Mouse (Mus musculus) c-Kit-positive CD71-positive TER-119-negative erythroid progenitor cells, embryonic 14.5 days (primary cell): ENCODE measurements around the gene Trmt1l.
A peak's percentile ranks its signal among the peaks of the same experiment; 100 is the strongest.
"Not testable (repeated sequence)": the region's sequence is repeated elsewhere in the genome, so short reads cannot be mapped to it uniquely, and the experiment has no call there.

Experiments used
- DNase-seq: peaks from one replicate; pipeline ENCODE4 v3.0.0-alpha.2; 2013; ENCODE audit warnings: low read depth

The Trmt1l gene

DNA sequence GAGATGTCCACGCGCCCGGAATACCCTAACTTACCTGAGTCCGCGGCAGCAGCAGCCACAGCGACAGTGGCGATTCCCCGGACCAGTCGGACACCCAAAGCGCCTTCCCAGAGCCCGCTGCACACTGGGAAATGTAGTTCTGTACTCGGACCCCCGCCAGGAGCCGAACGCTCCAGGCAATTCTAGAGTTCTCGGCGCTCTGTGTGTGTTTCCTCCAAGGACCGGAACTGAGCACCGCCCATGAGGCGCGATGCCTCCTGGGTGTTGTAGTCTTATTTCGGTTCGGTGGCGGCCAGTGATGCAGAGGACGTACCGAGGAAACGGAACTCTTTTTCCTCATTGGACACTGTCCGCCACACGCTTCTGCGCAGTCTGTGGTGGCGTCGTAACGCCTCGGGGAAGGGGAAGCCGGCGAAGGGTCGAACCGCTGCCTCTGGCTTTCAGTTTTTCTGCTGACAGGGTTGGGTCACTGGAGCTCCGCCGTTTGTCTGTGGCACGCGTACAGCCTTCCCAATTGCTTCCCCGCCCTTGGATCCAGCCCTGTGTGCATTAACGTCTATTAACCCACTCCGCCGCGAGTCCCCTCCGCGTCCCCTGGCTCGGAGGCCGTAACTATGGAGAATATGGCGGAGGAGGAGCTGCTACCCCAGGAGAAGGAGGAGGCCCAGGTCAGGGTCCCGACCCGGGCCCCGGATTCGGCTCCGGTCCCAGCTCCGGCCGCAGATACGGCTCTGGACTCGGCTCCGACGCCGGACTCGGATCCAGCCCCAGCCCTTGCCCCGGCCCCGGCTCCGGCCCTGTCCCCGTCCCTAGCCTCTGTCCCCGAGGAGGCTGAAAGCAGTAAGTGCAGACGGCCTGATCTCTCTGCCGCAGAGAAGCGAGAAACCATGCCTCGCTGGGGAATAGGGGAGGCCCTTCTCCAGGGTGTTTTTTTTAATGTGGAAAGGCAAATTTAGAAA, at the start of gene Trmt1l, which contains the start of gene Swt1:
Gene Trmt1l, plus strand, starts transcription at position 280 of the 959 bp plus-strand sequence.
Gene Swt1, minus strand, starts transcription at position 193 of the 959 bp plus-strand sequence.
- DNase-seq = peak; percentile 98

GRCm38 (mm10) chr1:151390029-151390428, 38.3 kb upstream of the Trmt1l start:
- peak; percentile 10 for DNase-seq

- no peak for DNase-seq
Measured at GRCm38 (mm10) chr1:151409827-151410226, 18.5 kb upstream of the Trmt1l start.

GRCm38 (mm10) chr1:151422178-151422577, 6.2 kb upstream of the Trmt1l start:
- DNase-seq = no peak

DNA sequence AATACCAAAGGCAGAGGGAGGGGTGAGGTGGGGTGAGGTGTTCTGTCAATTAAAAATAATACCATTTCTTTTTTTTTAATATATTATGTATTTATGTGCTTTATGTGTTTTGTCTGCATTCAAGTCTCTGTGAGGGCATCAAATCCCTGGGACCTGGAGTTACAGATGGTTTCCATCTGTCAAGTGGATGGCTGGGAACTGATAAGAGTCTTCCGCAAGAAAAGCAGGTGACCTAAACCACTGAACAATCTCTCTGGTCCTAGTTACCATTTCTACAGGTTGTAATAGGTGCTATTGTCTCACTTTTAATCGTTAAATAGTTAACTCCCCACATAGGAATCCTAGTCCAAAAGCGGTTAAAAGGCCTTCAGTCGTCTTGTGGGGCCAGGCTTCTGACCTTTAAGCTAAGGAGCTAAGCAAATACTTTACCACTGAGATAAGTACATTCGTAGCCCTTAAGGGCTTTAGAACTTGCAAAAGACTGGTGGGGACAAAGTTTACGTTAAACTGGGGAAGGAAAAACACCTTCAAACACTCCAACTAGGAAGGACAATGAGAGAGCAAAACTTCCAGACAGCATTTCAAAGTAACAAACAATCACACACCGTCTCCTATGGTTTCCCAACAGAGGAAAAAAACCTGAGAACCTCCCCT, 1.3 kb upstream of the Trmt1l start:
- peak; percentile 44 for DNase-seq

DNA sequence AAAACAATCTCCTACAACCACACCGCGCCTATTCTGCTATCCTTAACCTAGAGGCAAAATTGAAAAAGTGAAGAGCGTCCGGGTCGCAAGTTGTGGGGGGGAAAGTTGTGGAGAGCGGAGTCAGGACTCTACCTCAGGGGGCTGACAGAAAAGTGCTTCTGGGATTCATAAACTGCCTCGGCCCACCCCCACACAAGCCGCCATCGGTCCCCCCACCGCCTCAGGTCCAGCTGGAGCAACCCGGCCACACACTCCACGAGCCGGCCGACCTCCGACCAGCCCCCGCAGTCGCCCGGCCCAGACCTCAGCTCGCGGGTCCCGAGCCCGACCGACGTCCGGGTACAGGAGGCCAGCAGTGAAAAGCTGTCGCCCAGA, 467 bp upstream of the Trmt1l start:
- peak; percentile 27 for DNase-seq

- DNase-seq = peak; percentile 14
Measured at GRCm38 (mm10) chr1:151429316-151429715, 974 bp downstream of the Trmt1l start.

- no peak for DNase-seq
Measured at GRCm38 (mm10) chr1:151435431-151435830, 7.1 kb downstream of the Trmt1l start.

GRCm38 (mm10) chr1:151449866-151450265, 21.5 kb downstream of the Trmt1l start:
- DNase-seq = no peak

- no peak for DNase-seq
Measured at GRCm38 (mm10) chr1:151450851-151451250, 22.5 kb downstream of the Trmt1l start.

GRCm38 (mm10) chr1:151451946-151452345, 23.6 kb downstream of the Trmt1l start:
- DNase-seq = no peak

DNA sequence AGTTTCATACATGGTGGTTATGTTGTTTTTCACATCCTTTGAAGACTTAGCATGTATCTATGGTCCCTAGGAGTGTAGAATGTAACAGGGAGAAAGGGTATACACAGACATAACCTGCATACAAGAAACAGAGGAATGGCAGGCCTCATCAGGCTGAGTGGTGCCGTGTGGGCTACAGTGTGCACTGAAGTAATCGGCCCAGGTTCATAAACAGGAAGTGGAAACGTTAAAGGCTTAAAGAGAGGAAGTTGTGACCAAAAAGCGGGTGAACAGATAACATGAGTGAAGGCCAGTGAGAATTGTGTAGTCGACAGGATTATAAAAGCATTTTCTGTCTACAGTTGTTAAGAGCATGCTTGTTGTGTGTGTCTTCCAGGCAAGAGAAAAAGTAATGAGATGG, 28.7 kb downstream of the Trmt1l start:
- DNase-seq = no peak

- no peak for DNase-seq
Measured at GRCm38 (mm10) chr1:151461265-151461664, 32.9 kb downstream of the Trmt1l start.

- DNase-seq = no peak
Measured at GRCm38 (mm10) chr1:151464914-151465313, 36.6 kb downstream of the Trmt1l start.

- no peak for DNase-seq
Measured at GRCm38 (mm10) chr1:151466571-151466970, 38.2 kb downstream of the Trmt1l start.

DNA sequence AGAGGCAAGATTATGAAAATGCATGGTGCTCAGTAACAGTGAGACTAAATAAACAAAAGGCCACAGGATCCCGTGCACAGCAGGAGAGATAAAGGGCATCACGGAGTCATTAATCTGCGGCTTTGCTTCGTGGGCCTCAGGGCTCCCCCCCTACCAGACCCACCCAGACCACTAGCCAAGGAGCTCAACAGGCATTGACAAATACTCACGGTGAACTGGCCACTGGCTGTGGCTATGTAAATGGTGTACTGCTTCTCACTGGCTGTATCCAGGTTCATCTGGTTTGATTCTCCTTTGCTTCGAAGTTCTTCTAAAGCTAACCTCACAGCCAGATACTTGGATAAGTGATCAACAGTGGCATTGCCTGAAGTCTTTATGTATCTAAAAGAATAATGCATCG, 43.1 kb downstream of the Trmt1l start:
- DNase-seq = no peak

DNA sequence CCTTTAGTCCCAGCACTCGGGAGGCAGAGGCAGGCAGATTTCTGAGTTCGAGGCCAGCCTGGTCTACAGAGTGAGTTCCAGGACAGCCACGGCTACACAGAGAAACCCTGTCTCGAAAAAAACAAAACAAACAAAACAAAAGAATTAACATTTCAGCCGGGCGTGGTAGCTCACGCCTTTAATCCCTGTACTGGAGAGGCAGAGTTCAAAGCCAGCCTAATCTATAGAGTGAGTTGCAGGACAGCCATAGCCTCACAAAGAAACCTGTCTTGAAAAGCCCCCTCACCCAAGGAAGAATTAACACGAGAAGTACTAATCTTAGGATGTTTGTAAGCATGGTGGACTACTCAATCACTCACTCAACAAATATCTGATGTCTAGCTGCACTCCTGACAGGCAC, 44.0 kb downstream of the Trmt1l start:
- DNase-seq = not testable (repeated sequence)

- no peak for DNase-seq
Measured at GRCm38 (mm10) chr1:151482497-151482896, 54.2 kb downstream of the Trmt1l start.

- no peak for DNase-seq
Measured at GRCm38 (mm10) chr1:151483568-151483967, 55.2 kb downstream of the Trmt1l start.

- DNase-seq = peak; percentile 46
Measured at GRCm38 (mm10) chr1:151484754-151485153, 56.4 kb downstream of the Trmt1l start.

DNA sequence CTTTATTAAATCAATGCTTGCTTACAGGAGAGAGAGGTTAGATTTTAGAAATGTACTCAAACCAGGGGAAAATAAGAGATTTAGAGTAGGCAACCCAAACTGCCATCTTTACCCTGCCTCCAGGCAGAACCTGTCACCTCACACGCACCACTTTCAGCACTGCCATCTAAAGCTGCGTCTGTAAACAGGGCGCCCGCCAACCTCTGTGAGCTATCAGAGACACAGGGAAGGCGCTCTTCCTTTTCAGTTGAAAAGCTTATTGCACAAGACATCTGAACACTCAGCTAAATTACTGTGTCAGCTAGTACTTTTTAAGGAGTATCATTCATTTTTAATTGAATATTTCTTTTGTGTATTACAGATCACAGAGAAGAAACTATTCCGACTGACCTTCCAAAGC, 61.5 kb downstream of the Trmt1l start:
- DNase-seq = no peak

GRCm38 (mm10) chr1:151492419-151492818, 64.1 kb downstream of the Trmt1l start:
- DNase-seq = no peak

- no peak for DNase-seq
Measured at GRCm38 (mm10) chr1:151493826-151494225, 65.5 kb downstream of the Trmt1l start.
